Mouse (Mus musculus) thymus, adult 2 months (tissue): ENCODE results near the gene Tnfrsf18. TPM values are rescaled to one million over a fixed set of nuclear protein-coding genes. Genes with fewer than 3 reads are reported as not detected.

ENCODE experiments used
- DNase-seq: peaks from one replicate; pipeline ENCODE4 v3.0.0; 2021
- H3K27ac ChIP-seq: fragments of 200-500 bp; 2 replicates; pipeline ENCODE4 v1.5.1; 2012; ENCODE audit warnings: low read length, control low read depth; ENCODE audit not compliant: control insufficient read depth, insufficient read depth
- H3K27me3 ChIP-seq: fragments of 200-500 bp; 2 replicates; pipeline ENCODE4 v1.6.1; 2012; ENCODE audit warnings: mild to moderate bottlenecking, low read length, moderate library complexity, mixed read lengths; ENCODE audit not compliant: control insufficient read depth, insufficient read depth
- H3K36me3 ChIP-seq: fragments of 200-500 bp; 2 replicates; pipeline ENCODE4 v1.6.1; 2012; ENCODE audit warnings: mild to moderate bottlenecking, low read length, moderate library complexity; ENCODE audit not compliant: control insufficient read depth, insufficient read depth
- H3K4me1 ChIP-seq: fragments of 200-500 bp; replicated peaks from 2 replicates; pipeline ENCODE4 v1.6.1; 2012; ENCODE audit warnings: low read length; ENCODE audit not compliant: control insufficient read depth, insufficient read depth
- H3K4me3 ChIP-seq: fragments of 200-500 bp; 2 replicates; pipeline ENCODE4 v1.5.1; 2012; ENCODE audit warnings: mild to moderate bottlenecking, low read length, control low read depth, moderate library complexity; ENCODE audit not compliant: control insufficient read depth, insufficient read depth
- CTCF ChIP-seq: fragments of 200-500 bp; IDR thresholded peaks from 2 replicates; pipeline ENCODE4 v1.5.1; 2012; ENCODE audit warnings: mild to moderate bottlenecking, control low read depth, low read length, moderate library complexity, borderline replicate concordance; ENCODE audit not compliant: control insufficient read depth, poor library complexity, insufficient read depth; ENCODE audit errors: extremely low read depth
- POLR2A ChIP-seq: fragments of 200-500 bp; IDR thresholded peaks from 2 replicates; pipeline ENCODE4 v1.6.1; 2012; ENCODE audit warnings: mild to moderate bottlenecking, low read length, control low read depth, moderate library complexity; ENCODE audit not compliant: control insufficient read depth, poor library complexity, insufficient read depth; ENCODE audit errors: extremely low read depth
- WGBS: fragments of 180-500 bp; shearing (Covaris S2); methylation state at CpG from one replicate; pipeline ENCODE4 v1.1.7; 2018; 5-methylcytosine and 5-hydroxymethylcytosine counted together
- polyA plus RNA-seq: library from polyadenylated mRNA; depleted of rRNA; stranded (reverse); fragments of >200 nt; gene quantifications from 2 replicates; pipeline ENCODE4 v1.2.3, GENCODE M21; 2012; rRNA removed

The Tnfrsf18 gene
- polyA plus RNA-seq, 1 experiment = 85.2 TPM

GRCm38 (mm10) chr4:156069701-156070100, 43.7 kb downstream of the Tnfrsf18 start:
- peak overlapping the region; percentile 100 for H3K27ac ChIP-seq
- H3K36me3 ChIP-seq = no peaks in the 10 kb centered on the region
- no peak for DNase-seq
- H3K27me3 ChIP-seq = no peaks in the 10 kb centered on the region
- peaks cover 48% of the 10 kb centered on the region for H3K4me1 ChIP-seq
- 78% methylated on average over 8 of the region's 8 CpGs for WGBS
- H3K4me3 ChIP-seq = peak overlapping the region; percentile 26
- TF ChIP-seq CTCF (no peak), POLR2A (no peak)

- Histone ChIP-seq H3K27ac (peak overlapping the region; percentile 100), H3K27me3 (no peaks in the 10 kb centered on the region), H3K4me3 (peak overlapping the region; percentile 26), H3K4me1 (peaks cover 47% of the 10 kb centered on the region), H3K36me3 (no peaks in the 10 kb centered on the region)
- TF ChIP-seq POLR2A = peak; percentile 38; the same call in 1 of the 2 replicates
- no peak for TF ChIP-seq CTCF
- 6% methylated on average over 6 of the region's 6 CpGs for WGBS
- DNase-seq = peak; percentile 80
These were observed 44.3 kb downstream of the Tnfrsf18 start for GRCm38 (mm10) chr4:156070276-156070675.

- H3K27ac ChIP-seq = peak overlapping the region; percentile 100
These were observed 44.8 kb downstream of the Tnfrsf18 start for GRCm38 (mm10) chr4:156070716-156071115.

GRCm38 (mm10) chr4:156076911-156077382, 51.0 kb downstream of the Tnfrsf18 start:
- Histone ChIP-seq H3K27ac (peak overlapping the region; percentile 93), H3K4me1 (peaks cover 31% of the 10 kb centered on the region), H3K27me3 (no peaks in the 10 kb centered on the region), H3K36me3 (no peaks in the 10 kb centered on the region), H3K4me3 (peak overlapping the region; percentile 51)
- peak; percentile 35 for DNase-seq
- no peak for TF ChIP-seq POLR2A
- no peak for TF ChIP-seq CTCF
- WGBS = 3% methylated on average over 8 of the region's 8 CpGs

More at GRCm38 (mm10) chr4:156070716-156071115, 44.8 kb downstream of the Tnfrsf18 start:
- DNase-seq = no peak
- 40% methylated on average over 2 of the region's 2 CpGs for WGBS
- no peaks in the 10 kb centered on the region for H3K27me3 ChIP-seq
- H3K4me1 ChIP-seq = peaks cover 43% of the 10 kb centered on the region
- TF ChIP-seq CTCF (no peak), POLR2A (peak; percentile 7; the same call in 1 of the 2 replicates)
- no peak overlapping the region for H3K4me3 ChIP-seq
- H3K36me3 ChIP-seq = no peaks in the 10 kb centered on the region

- Histone ChIP-seq H3K36me3 (no peaks in the 10 kb centered on the region), H3K4me1 (peaks cover 27% of the 10 kb centered on the region), H3K4me3 (peak overlapping the region; percentile 51), H3K27me3 (no peaks in the 10 kb centered on the region), H3K27ac (peak overlapping the region; percentile 93)
- peak; percentile 79 for DNase-seq
- TF ChIP-seq POLR2A (peak; percentile 98), CTCF (peak; percentile 44; the same call in 1 of the 2 replicates)
- 2% methylated on average over 58 of the region's 58 CpGs for WGBS
These were observed 51.7 kb downstream of the Tnfrsf18 start for GRCm38 (mm10) chr4:156077499-156078301.

Other genes starting within 250 kb of the Tnfrsf18 start
- 0.55 and 0.58 TPM in 2 replicates for gene Tmem88b, start 240.3 kb upstream of the Tnfrsf18 start, polyA plus RNA-seq
- gene Ankrd65, start 235.7 kb upstream of the Tnfrsf18 start, polyA plus RNA-seq = 0.42 and 0.92 TPM in 2 replicates
- 74.6 and 77.9 TPM in 2 replicates for gene Mrpl20, start 223.3 kb upstream of the Tnfrsf18 start, polyA plus RNA-seq
- 131 and 145 TPM in 2 replicates for gene Ccnl2, start 213.7 kb upstream of the Tnfrsf18 start, polyA plus RNA-seq
- gene Aurkaip1, start 194.9 kb upstream of the Tnfrsf18 start, polyA plus RNA-seq = 230 and 238 TPM in 2 replicates
- gene Mxra8, start 186.5 kb upstream of the Tnfrsf18 start, polyA plus RNA-seq = 30.7 and 43.4 TPM in 2 replicates
- 152 and 184 TPM in 2 replicates for gene Dvl1, start 178.8 kb upstream of the Tnfrsf18 start, polyA plus RNA-seq
- gene Tas1r3, start 162.8 kb upstream of the Tnfrsf18 start, polyA plus RNA-seq = 2.7 and 3.0 TPM in 2 replicates
- 31.9 and 32.2 TPM in 2 replicates for gene Cptp, start 156.7 kb upstream of the Tnfrsf18 start, polyA plus RNA-seq
- gene Ints11, start 156.6 kb upstream of the Tnfrsf18 start, polyA plus RNA-seq = 107 and 108 TPM in 2 replicates
- 83.2 and 91.1 TPM in 2 replicates for gene Pusl1, start 134.4 kb upstream of the Tnfrsf18 start, polyA plus RNA-seq
- 77.6 and 86.1 TPM in 2 replicates for gene Acap3, start 134.3 kb upstream of the Tnfrsf18 start, polyA plus RNA-seq
- 122 and 147 TPM in 2 replicates for gene Ube2j2, start 82.3 kb upstream of the Tnfrsf18 start, polyA plus RNA-seq
- gene C1qtnf12, start 63.8 kb upstream of the Tnfrsf18 start, polyA plus RNA-seq = 19.3 and 21.6 TPM in 2 replicates
- 9.5 and 10.8 TPM in 2 replicates for gene B3galt6, start 33.5 kb upstream of the Tnfrsf18 start, polyA plus RNA-seq
- gene Sdf4, start 33.3 kb upstream of the Tnfrsf18 start, polyA plus RNA-seq = 65.6 and 68.4 TPM in 2 replicates
- 68.9 and 81.3 TPM in 2 replicates for gene Tnfrsf4, start 12.3 kb upstream of the Tnfrsf18 start, polyA plus RNA-seq
- gene Ttll10, start 33.2 kb downstream of the Tnfrsf18 start, polyA plus RNA-seq = 2.4 and 3.5 TPM in 2 replicates
- gene 9430015G10Rik, start 83.8 kb downstream of the Tnfrsf18 start, polyA plus RNA-seq = 89.1 and 93.3 TPM in 2 replicates
- gene Rnf223, start 104.3 kb downstream of the Tnfrsf18 start, polyA plus RNA-seq = 2.9 and 3.5 TPM in 2 replicates
- gene Agrn, start 171.3 kb downstream of the Tnfrsf18 start, polyA plus RNA-seq = 40.3 and 48.7 TPM in 2 replicates
- 40.6 and 51.1 TPM in 2 replicates for gene Isg15, start 174.7 kb downstream of the Tnfrsf18 start, polyA plus RNA-seq
- 10.0 and 10.8 TPM in 2 replicates for gene AW011738, start 177.1 kb downstream of the Tnfrsf18 start, polyA plus RNA-seq
- 2.0 and 9.5 TPM in 2 replicates for gene Perm1, start 189.7 kb downstream of the Tnfrsf18 start, polyA plus RNA-seq
- gene Plekhn1, start 208.7 kb downstream of the Tnfrsf18 start, polyA plus RNA-seq = 141 and 145 TPM in 2 replicates
- 154 and 158 TPM in 2 replicates for gene Noc2l, start 209.8 kb downstream of the Tnfrsf18 start, polyA plus RNA-seq
- 1.6 TPM in 2 replicates for gene Samd11, start 229.5 kb downstream of the Tnfrsf18 start, polyA plus RNA-seq